Mouse (Mus musculus) ES-Bruce4 (cell line): Measurements from ENCODE around the gene Abcc4. TPM values are rescaled to one million over a fixed set of nuclear protein-coding genes. Genes with fewer than 3 reads are reported as not detected.
A peak's percentile ranks its signal among the peaks of the same experiment; 100 is the strongest.

ENCODE experiments used
- H3K27ac ChIP-seq: 2 replicates; pipeline ENCODE4 v1.5.1; 2012; ENCODE audit warnings: low read length, inconsistent platforms; ENCODE audit not compliant: insufficient read depth
- H3K27me3 ChIP-seq: 2 replicates; pipeline ENCODE4 v1.6.1; 2012; ENCODE audit warnings: mild to moderate bottlenecking, low read length, inconsistent platforms; ENCODE audit not compliant: control insufficient read depth, poor library complexity, insufficient read depth, severe bottlenecking
- H3K36me3 ChIP-seq: 2 replicates; pipeline ENCODE4 v1.6.1; 2012; ENCODE audit warnings: inconsistent platforms, mild to moderate bottlenecking, low read length, moderate library complexity; ENCODE audit not compliant: control insufficient read depth, poor library complexity, insufficient read depth, severe bottlenecking
- H3K4me1 ChIP-seq: one replicate; pipeline ENCODE4 v1.8.1; 2011; ENCODE audit warnings: low read length; ENCODE audit not compliant: control insufficient read depth, insufficient read depth
- H3K4me3 ChIP-seq: 2 replicates; pipeline ENCODE4 v1.5.1; 2011; ENCODE audit warnings: low read depth, mild to moderate bottlenecking, low read length
- H3K9ac ChIP-seq: 2 replicates; pipeline ENCODE4 v1.6.1; 2012; ENCODE audit warnings: low read depth, mild to moderate bottlenecking, inconsistent platforms; ENCODE audit not compliant: poor library complexity, severe bottlenecking
- H3K9me3 ChIP-seq: replicated peaks from 2 replicates; pipeline ENCODE4 v1.6.1; 2012; ENCODE audit warnings: mild to moderate bottlenecking, low read length, inconsistent platforms; ENCODE audit not compliant: control insufficient read depth, poor library complexity, insufficient read depth, severe bottlenecking
- CTCF ChIP-seq: IDR thresholded peaks from one replicate; pipeline ENCODE4 v1.8.1; 2011; ENCODE audit warnings: low read depth, low read length
- EP300 ChIP-seq: IDR thresholded peaks from 2 replicates; pipeline ENCODE4 v1.6.1; 2011; ENCODE audit warnings: low read depth, low read length; ENCODE audit not compliant: insufficient read depth
- POLR2A ChIP-seq: IDR thresholded peaks from one replicate; pipeline ENCODE4 v1.8.1; 2011; ENCODE audit warnings: low read length; ENCODE audit not compliant: insufficient read depth
- polyA plus RNA-seq: library from polyadenylated mRNA; stranded (reverse); fragments of >200 nt; gene quantifications from 2 replicates; pipeline ENCODE4 v1.2.4, GENCODE M21; 2011; ENCODE audit warnings: low read depth; ENCODE audit not compliant: missing spikeins, insufficient read depth, insufficient read length

Abcc4 gene
- 29.0 and 32.2 TPM in 2 replicates for polyA plus RNA-seq

DNA sequence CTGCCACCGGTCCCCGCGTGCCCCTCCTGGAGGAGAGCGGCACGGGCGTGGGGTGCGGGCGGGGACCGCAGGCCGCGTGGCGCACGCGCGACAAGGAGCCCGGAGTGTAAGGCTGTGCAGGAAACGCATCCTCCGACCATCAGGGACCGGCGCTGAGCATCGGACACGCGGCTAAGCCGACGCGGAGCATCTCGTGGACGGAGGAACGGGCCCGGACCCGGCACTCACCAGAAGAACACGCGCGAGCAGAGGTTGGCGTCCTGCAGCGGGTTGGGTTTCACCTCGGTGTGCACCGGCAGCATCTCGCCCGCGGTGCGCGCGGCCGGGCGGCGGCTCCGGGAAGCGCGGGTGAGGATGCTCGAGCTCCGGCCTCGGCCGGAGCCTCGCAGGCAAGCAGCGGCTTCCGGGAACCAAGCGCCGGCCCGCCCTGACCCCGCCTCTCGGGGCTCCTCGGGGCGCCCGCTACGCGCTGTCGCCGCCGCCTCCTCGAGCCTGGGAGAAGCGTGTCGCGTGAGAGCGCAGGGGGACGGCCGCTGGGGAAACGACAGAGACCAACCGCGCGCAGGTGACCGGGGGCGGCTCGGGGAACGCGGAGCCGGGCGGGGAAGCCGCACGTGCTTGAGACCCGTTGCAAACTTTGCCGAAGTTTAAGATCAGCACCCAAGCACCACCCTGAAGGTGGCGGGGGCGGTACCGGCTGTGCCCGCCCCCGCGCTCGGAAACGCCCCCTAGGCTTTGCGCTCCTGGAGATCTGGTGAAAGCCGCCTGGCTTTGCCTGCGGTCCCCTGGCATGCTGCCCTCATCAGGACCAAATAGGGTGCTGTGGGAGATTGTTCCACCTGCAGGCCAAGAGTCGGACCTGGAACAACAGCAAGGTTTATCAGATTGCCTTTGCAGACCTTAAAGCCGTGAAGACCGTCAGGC lies at the start of gene Abcc4:
Abcc4 (minus strand) TSS at position 412 of the 924 bp plus-strand sequence.
- Histone ChIP-seq H3K9me3 (no peaks in the 10 kb centered on the region), H3K9ac (peak within 1 kb of the TSS; percentile 76), H3K4me1 (peaks cover 3% of the 10 kb centered on the region), H3K36me3 (peaks cover 2% of the 10 kb centered on the region; the same call in 1 of the 2 replicates), H3K27ac (peak within 1 kb of the TSS; percentile 32; the same call in 1 of the 2 replicates), H3K4me3 (peak within 1 kb of the TSS; percentile 97), H3K27me3 (no peaks in the 10 kb centered on the region)
- TF ChIP-seq CTCF (no peak), EP300 (0 out of 2 replicates have a peak, but pooled peaks have one; percentile 58), POLR2A (peak; percentile 59)

- peak overlapping the region; percentile 74 for H3K27ac ChIP-seq
- no peaks in the 10 kb centered on the region for H3K36me3 ChIP-seq
- TF ChIP-seq EP300 (peak; percentile 95), CTCF (no peak), POLR2A (no peak)
- H3K4me1 ChIP-seq, result peaks cover 7% of the 10 kb centered on the region
- H3K9me3 ChIP-seq, result peaks cover 4% of the 10 kb centered on the region; the same call in 1 of the 2 replicates
- H3K4me3 ChIP-seq, result no peak overlapping the region
- no peak overlapping the region for H3K9ac ChIP-seq
- H3K27me3 ChIP-seq, result no peaks in the 10 kb centered on the region
Observed at GRCm38 (mm10) chr14:118751193-118751753, 45.3 kb upstream of the Abcc4 start.

DNA sequence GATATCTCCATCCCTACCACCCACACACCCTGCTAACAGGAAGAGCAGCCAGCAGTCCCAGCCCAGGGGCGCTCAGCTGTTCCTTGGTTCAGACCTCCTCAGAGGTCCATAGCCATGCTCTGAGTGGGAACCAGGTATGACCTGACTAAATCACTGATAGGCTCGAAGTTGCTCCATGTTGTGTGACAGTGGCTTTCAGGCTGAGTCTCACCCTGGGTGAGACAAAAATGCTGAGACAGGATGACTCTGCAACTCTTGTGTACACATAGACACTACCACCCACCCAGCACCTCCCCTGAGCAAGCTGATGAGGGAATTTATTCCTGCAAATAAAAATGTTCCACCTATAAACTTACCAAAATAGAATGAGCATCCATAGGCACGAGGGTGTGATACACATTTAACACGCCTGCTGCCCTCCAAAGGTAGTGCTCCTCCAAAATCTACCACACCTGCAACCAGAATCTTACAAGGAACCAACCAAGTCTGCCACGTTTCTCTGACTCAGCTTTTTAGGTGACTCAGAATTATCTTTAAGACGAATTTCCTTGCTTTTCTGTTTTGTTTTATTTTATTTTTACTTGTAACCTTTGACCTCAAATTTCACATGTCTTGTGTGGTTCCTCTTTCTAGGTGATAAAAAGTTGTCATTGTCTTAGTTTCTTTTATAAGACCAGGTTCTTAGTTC lies 44.6 kb upstream of the Abcc4 start:
- peak overlapping the region; percentile 74 for H3K27ac ChIP-seq
- H3K9me3 ChIP-seq, result peaks cover 4% of the 10 kb centered on the region; the same call in 1 of the 2 replicates
- no peaks in the 10 kb centered on the region for H3K27me3 ChIP-seq
- no peak overlapping the region for H3K9ac ChIP-seq
- TF ChIP-seq CTCF (no peak), POLR2A (no peak), EP300 (no peak; the same call in none of the 2 replicates)
- no peak overlapping the region for H3K4me3 ChIP-seq
- H3K4me1 ChIP-seq, result peaks cover 7% of the 10 kb centered on the region
- H3K36me3 ChIP-seq, result no peaks in the 10 kb centered on the region

DNA sequence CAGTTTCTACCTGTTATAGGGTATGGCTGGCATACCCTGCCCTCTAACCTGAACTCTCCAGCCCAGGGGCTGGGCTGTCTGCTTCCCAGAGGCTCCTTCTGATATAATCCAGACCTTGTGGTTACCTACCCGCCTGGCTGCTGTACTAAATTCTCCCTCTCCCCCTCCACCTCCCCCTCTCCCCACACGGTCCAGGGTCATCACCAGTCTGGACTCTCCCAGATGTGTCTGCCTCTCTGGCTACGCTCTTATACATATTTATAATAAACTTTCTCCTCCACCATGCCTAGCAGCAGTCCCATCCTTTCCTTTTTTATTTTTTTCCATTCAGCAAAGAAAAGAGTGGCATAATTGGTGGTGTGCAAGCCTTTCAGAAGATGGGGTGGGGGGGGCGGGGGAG lies 43.7 kb upstream of the Abcc4 start:
- peak overlapping the region; percentile 63 for H3K27ac ChIP-seq
- peaks cover 4% of the 10 kb centered on the region; the same call in 1 of the 2 replicates for H3K9me3 ChIP-seq
- no peaks in the 10 kb centered on the region for H3K27me3 ChIP-seq
- peak overlapping the region; percentile 27; the same call in 1 of the 2 replicates for H3K9ac ChIP-seq
- no peaks in the 10 kb centered on the region for H3K36me3 ChIP-seq
- TF ChIP-seq POLR2A (no peak), EP300 (no peak), CTCF (no peak)
- H3K4me3 ChIP-seq, result no peak overlapping the region
- H3K4me1 ChIP-seq, result peaks cover 7% of the 10 kb centered on the region

DNA sequence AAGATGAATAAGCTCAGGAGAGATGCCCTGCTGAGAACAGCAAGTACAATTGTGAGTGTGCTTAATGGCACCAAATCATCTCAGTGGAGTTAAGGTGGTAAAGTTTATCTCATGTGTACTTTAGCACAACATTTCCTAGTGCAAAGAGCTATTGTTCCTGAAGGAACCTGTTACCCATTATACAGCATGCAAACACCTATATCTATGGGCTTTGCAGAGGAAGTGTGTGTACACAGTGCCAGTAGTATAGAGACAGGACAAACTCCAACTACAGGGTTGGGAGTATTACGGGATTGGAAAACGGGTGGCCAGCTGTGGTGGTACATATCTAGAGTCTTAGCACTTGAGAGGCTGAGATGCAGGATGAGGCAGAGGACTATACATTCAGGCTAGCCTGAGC lies 43.0 kb upstream of the Abcc4 start:
- no peak overlapping the region for H3K4me3 ChIP-seq
- H3K27ac ChIP-seq, result peak overlapping the region; percentile 63; the same call in 1 of the 2 replicates
- H3K27me3 ChIP-seq, result no peaks in the 10 kb centered on the region
- no peak overlapping the region for H3K9ac ChIP-seq
- H3K4me1 ChIP-seq, result peaks cover 7% of the 10 kb centered on the region
- H3K36me3 ChIP-seq, result no peaks in the 10 kb centered on the region
- H3K9me3 ChIP-seq, result peaks cover 4% of the 10 kb centered on the region; the same call in 1 of the 2 replicates
- TF ChIP-seq POLR2A, result no peak
- TF ChIP-seq CTCF, result no peak
- TF ChIP-seq EP300, result no peak
